Mouse (Mus musculus): ENCODE measurements around the gene Nt5c2. TPM values are rescaled to one million over a fixed set of nuclear protein-coding genes. Genes with fewer than 3 reads are reported as not detected.

Gene Nt5c2
- 65.1 and 69.6 TPM in 2 replicates for polyA plus RNA-seq (2016; fragmentation: Nextera tagmentation; extraction: Ambion mirVana)

DNA sequence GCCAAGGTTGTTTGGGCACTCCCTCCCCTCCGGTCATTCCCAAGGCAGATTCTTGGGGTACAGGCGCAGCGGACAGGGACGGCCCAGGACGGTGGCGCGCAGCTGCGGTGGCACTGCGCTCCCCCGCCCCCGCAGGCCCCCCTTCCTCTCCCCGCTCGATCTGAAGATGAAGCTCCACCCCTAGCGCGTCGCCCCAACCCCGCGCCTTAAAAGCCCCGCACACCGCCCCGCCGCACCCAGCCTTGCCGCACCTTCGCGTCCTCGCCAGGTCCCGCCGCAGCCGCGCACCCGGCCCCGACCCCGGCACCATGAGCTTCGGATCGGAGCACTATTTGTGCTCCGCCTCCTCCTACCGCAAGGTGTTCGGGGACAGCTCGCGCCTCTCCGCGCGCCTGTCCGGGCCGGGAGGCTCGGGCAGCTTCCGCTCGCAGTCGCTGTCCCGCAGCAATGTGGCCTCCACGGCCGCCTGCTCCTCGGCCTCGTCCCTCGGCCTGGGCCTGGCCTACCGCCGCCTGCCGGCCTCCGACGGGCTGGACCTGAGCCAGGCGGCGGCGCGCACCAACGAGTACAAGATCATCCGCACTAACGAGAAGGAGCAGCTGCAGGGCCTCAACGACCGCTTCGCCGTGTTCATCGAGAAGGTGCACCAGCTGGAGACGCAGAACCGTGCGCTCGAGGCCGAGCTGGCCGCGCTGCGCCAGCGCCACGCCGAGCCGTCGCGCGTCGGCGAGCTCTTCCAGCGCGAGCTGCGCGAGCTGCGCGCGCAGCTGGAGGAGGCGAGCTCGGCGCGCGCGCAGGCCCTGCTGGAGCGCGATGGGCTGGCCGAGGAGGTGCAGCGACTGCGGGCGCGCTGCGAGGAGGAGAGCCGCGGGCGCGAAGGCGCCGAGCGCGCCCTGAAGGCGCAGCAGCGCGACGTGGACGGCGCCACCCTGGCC is at the start of gene Nt5c2, which contains the start of gene Ina:
Nt5c2 (minus strand) TSS at position 707 of the 935 bp plus-strand sequence.
Ina (plus strand) TSS at position 252 of the 935 bp plus-strand sequence.
- Histone ChIP-seq H3K36me3 (no peaks in the 10 kb centered on the region), H3K4me1 (replicated peaks) (peaks cover 45% of the 10 kb centered on the region), H3K27me3 (ENCODE audit: insufficient read depth, poor library complexity, severe bottlenecking) (peaks cover 60% of the 10 kb centered on the region), H3K4me3 (peak within 1 kb of the TSS; percentile 62), H3K9me3 (no peaks in the 10 kb centered on the region), H3K27ac (peak within 1 kb of the TSS; percentile 82)
- WGBS = under 1% methylated on average over 124 of the region's 124 CpGs
- DNase-seq (ENCODE audit: low spot score) = peak; percentile 65

DNA sequence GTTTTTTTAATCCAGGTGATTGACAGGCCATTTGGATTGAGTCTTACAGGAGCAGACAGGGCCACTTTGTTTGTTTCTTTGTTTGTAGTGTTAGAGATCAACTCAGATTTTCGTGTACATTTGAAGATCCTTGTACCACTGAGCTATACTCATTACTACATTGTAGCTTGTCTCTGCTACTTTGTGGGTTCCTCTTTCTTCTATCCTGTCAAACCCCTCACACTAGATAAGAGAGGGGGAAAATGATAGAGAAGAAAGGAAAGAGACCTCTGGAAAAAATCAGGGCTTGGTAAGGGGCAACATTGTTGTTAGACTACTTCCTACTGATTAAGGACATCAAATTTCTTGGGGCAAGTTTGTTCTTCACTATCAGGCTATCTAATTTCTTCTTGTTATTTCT is 42.7 kb upstream of the Nt5c2 start:
- Histone ChIP-seq H3K27ac (no peak overlapping the region), H3K4me1 (replicated peaks) (no peaks in the 10 kb centered on the region), H3K36me3 (no peaks in the 10 kb centered on the region), H3K27me3 (ENCODE audit: insufficient read depth, poor library complexity, severe bottlenecking) (no peaks in the 10 kb centered on the region), H3K4me3 (no peak overlapping the region), H3K9me3 (no peaks in the 10 kb centered on the region)
- WGBS = 73% methylated on average over 1 of the region's 1 CpGs
- no peak for DNase-seq (ENCODE audit: low spot score)

DNA sequence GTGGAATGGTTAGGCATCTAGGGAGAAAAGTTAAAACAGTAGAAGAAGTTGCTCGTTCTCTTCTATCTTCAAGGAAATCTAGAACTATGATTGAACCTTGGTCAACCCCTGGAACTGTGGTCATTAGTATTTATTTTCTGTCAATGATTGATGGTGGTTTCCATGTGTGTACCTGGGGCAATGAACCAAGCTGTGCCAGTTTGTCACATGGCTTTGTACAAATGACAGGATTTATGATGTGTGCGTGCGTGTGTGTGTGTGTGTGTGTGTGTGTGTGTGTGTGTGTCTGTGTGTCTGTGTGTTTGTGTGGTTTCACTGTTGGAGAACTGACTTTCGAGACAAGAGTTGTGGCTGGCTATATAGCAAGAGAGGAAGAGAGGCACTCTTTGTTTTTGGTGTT is 38.5 kb upstream of the Nt5c2 start:
- Histone ChIP-seq H3K27me3 (ENCODE audit: insufficient read depth, poor library complexity, severe bottlenecking) (no peaks in the 10 kb centered on the region), H3K9me3 (no peaks in the 10 kb centered on the region), H3K36me3 (no peaks in the 10 kb centered on the region; the same call in 1 of the 2 replicates), H3K4me3 (no peak overlapping the region), H3K27ac (no peak overlapping the region), H3K4me1 (replicated peaks) (peaks cover 25% of the 10 kb centered on the region)
- WGBS = 85% methylated on average over 4 of the region's 4 CpGs
- DNase-seq (ENCODE audit: low spot score) = no peak

DNA sequence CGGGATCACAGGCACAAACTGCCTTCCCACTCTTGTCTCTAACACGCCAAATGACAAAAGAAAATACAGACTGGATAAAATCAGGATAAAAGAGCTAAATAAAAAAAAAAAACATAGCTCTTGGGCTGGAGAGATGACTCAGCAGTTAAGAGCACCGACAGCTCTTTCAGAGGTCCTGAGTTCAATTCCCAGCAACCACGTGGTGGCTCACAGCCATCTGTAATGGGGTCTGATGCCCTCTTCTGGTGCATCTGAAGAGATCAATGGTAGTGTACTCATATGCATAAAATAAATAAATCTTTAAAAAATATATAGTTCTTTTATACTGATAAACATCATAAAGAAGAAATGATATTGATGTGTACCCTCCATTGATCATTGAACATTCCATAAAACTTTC is 38.0 kb upstream of the Nt5c2 start:
- H3K27ac ChIP-seq = no peak overlapping the region
- H3K4me3 ChIP-seq = no peak overlapping the region
- H3K4me1 ChIP-seq (replicated peaks) = peaks cover 25% of the 10 kb centered on the region
- 83% methylated on average over 4 of the region's 4 CpGs for WGBS
- H3K9me3 ChIP-seq = no peaks in the 10 kb centered on the region
- DNase-seq (ENCODE audit: low spot score) = no peak
- no peaks in the 10 kb centered on the region for H3K27me3 ChIP-seq (ENCODE audit: insufficient read depth, poor library complexity, severe bottlenecking)
- peaks cover 5% of the 10 kb centered on the region for H3K36me3 ChIP-seq

DNA sequence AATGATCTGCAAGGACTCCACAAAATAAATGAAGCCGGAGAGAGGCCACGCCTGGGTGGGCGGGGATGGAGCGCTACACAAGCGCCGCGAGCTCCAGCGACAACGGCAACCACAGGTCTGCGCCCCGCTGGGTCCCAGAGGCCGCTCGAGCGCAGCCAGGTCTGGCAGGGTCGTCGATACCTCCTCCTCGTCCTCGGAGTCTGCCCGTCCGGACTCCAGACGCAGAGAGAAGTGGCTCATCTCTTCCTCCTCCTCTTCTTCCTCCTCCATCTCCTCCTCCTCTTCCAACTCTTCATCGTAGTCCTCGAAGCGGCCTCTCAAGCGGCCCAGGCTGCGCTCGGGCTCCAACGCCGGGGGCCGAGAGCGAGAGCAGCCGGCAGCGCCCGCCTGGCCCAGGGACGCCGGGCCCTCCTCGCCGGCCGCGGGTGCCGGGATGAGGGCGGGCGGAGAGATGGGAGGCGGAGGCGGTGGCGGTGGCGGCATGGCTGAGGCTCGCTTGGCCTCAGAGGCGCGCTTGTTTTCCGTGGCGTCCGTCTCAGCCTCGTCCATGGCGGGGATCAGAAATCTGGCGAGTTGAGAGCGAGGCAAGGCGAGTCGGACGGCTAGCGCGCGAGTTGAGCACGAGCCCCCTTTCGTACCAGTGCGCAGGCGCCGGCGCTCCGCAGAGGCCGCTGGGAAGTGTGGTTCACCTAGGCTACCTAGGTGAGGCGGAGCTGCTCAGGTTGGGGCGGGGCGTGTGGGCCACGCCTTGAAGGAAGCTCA is 35.5 kb upstream of the Nt5c2 start, which contains the start of gene Pcgf6:
Pcgf6 (minus strand) TSS at position 636 of the 762 bp plus-strand sequence.
- peak within 1 kb of the TSS; percentile 83 for H3K4me3 ChIP-seq
- peak; percentile 86 for DNase-seq (ENCODE audit: low spot score)
- peak within 1 kb of the TSS; percentile 96 for H3K27ac ChIP-seq
- no peaks in the 10 kb centered on the region for H3K9me3 ChIP-seq
- H3K4me1 ChIP-seq (replicated peaks) = peaks cover 28% of the 10 kb centered on the region
- WGBS = under 1% methylated on average over 75 of the region's 75 CpGs
- H3K27me3 ChIP-seq (ENCODE audit: insufficient read depth, poor library complexity, severe bottlenecking) = no peaks in the 10 kb centered on the region
- peaks cover 30% of the 10 kb centered on the region for H3K36me3 ChIP-seq

DNA sequence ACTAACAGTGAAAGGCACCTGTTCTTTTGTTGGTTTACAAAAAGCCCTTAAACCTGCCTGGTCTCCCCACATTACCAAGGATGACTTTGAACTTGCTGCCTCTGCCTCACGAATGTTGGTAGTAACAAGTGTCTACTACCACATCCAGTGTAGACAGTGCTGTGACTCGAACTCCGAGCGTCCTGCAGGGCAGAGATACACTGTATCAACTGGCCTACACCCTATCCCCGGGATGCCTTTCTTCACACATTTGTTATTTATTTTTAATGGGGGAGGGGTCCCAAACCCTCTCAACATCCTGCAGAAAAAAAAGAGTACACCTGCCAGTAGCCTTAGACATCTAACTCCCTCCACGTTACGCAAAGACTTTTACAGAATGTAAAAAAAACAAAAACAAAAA is 34.9 kb upstream of the Nt5c2 start:
- Histone ChIP-seq H3K4me3 (peak overlapping the region; percentile 83), H3K36me3 (peaks cover 34% of the 10 kb centered on the region), H3K4me1 (replicated peaks) (peaks cover 28% of the 10 kb centered on the region), H3K9me3 (no peaks in the 10 kb centered on the region), H3K27me3 (ENCODE audit: insufficient read depth, poor library complexity, severe bottlenecking) (no peaks in the 10 kb centered on the region), H3K27ac (peak overlapping the region; percentile 96)
- WGBS = 12% methylated on average over 7 of the region's 7 CpGs
- no peak for DNase-seq (ENCODE audit: low spot score)

DNA sequence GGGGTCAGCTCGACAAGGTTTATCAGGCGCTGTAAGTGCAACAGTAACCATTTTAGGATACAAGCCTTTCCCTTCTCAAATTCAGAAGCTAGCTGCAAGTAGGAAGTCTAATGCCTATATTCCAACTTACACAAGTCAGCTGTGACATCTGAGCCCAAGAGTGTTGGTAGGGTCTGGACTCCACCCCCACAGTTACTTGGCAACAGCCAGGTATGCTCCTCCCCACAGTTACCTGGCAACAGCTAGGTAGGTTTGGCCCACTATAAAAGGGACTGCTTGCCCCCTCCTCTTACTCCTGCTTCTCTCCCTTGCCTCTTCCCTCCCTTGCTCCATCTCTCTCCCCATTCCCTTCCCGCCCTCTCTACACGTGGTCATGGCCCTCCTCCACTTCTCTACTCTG is 34.1 kb upstream of the Nt5c2 start:
- Histone ChIP-seq H3K36me3 (peaks cover 42% of the 10 kb centered on the region), H3K27ac (no peak overlapping the region), H3K9me3 (no peaks in the 10 kb centered on the region), H3K4me1 (replicated peaks) (peaks cover 28% of the 10 kb centered on the region), H3K27me3 (ENCODE audit: insufficient read depth, poor library complexity, severe bottlenecking) (no peaks in the 10 kb centered on the region), H3K4me3 (peak overlapping the region; percentile 83)
- DNase-seq (ENCODE audit: low spot score) = no peak
- 68% methylated on average over 4 of the region's 4 CpGs for WGBS

DNA sequence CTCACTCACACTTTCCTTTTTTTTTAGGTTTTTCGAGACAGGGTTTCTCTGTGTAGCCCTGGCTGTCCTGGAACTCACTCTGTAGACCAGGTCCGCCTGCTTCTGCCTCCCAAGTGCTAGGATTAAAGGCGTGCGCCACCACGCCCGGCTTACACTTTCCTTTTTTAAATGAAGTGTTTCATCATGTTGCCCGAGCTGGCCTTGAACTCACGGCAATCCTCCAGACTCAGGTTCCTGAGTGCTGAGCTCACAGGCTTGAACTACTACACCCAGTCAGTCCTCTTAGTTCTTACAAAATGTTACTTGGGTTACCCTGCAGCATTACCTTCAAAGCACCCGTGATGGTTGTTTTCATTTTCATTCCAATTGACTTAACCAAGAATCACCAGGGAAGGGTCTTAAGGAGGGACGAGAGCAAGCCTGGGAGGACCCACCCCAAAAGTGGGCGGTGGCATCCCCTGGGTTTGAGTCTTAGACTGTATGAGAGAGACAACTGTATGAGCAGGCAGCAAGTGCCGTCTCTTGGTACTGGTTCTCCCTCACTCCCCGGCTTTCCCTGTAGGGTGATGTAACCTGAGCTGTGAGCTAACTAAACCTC is 32.4 kb upstream of the Nt5c2 start:
- WGBS = 87% methylated on average over 13 of the region's 13 CpGs
- peaks cover 28% of the 10 kb centered on the region for H3K4me1 ChIP-seq (replicated peaks)
- no peaks in the 10 kb centered on the region for H3K27me3 ChIP-seq (ENCODE audit: insufficient read depth, poor library complexity, severe bottlenecking)
- peaks cover 59% of the 10 kb centered on the region for H3K36me3 ChIP-seq
- no peak for DNase-seq (ENCODE audit: low spot score)
- H3K27ac ChIP-seq = no peak overlapping the region
- no peak overlapping the region for H3K4me3 ChIP-seq
- no peaks in the 10 kb centered on the region for H3K9me3 ChIP-seq

DNA sequence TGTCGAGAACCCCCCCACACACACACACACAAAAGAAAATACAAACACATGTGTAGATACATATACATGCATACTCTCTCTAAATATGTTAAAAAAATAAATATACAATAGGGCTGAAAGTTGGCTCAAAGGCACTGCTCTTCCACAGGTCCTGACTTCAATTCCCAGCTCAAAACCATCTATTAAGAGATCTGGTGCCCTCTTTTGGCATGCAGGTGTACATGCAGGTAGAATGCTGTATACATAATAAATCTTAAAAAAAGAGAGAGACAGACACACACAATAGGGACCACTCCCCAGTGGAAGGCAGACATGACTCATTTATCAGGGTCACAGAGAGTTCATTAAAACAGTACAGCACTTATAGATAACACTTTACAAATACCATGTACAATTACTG is 31.4 kb upstream of the Nt5c2 start:
- no peaks in the 10 kb centered on the region for H3K27me3 ChIP-seq (ENCODE audit: insufficient read depth, poor library complexity, severe bottlenecking)
- no peak overlapping the region for H3K4me3 ChIP-seq
- no peak for DNase-seq (ENCODE audit: low spot score)
- H3K36me3 ChIP-seq = peaks cover 67% of the 10 kb centered on the region
- no peaks in the 10 kb centered on the region for H3K9me3 ChIP-seq
- WGBS = 94% methylated on average over 1 of the region's 1 CpGs
- no peak overlapping the region for H3K27ac ChIP-seq
- H3K4me1 ChIP-seq (replicated peaks) = peaks cover 28% of the 10 kb centered on the region

DNA sequence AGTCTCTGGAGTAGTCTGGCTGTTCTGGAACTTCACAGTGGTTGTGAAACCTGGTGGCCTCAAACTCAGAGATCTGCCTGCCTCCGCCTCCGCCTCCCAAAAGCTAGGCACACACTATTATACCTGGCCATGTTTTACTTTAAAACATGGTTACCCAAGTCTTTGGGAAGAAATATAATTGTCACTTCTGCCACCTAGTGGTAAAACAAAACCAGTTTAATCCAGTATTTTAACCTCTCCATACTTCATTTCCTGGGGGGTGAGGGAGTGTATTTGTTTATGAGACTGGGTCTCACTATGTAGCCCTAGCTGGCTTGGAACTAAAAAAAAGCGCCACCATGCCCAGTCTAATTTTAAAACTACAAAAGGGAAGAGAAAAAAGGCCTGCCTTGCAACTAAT is 28.7 kb upstream of the Nt5c2 start:
- Histone ChIP-seq H3K27ac (no peak overlapping the region), H3K27me3 (ENCODE audit: insufficient read depth, poor library complexity, severe bottlenecking) (no peaks in the 10 kb centered on the region), H3K4me1 (replicated peaks) (peaks cover 3% of the 10 kb centered on the region; the same call in 1 of the 2 replicates), H3K4me3 (no peak overlapping the region), H3K36me3 (peaks cover 94% of the 10 kb centered on the region), H3K9me3 (no peaks in the 10 kb centered on the region)
- WGBS = 94% methylated on average over 3 of the region's 3 CpGs
- no peak for DNase-seq (ENCODE audit: low spot score)

DNA sequence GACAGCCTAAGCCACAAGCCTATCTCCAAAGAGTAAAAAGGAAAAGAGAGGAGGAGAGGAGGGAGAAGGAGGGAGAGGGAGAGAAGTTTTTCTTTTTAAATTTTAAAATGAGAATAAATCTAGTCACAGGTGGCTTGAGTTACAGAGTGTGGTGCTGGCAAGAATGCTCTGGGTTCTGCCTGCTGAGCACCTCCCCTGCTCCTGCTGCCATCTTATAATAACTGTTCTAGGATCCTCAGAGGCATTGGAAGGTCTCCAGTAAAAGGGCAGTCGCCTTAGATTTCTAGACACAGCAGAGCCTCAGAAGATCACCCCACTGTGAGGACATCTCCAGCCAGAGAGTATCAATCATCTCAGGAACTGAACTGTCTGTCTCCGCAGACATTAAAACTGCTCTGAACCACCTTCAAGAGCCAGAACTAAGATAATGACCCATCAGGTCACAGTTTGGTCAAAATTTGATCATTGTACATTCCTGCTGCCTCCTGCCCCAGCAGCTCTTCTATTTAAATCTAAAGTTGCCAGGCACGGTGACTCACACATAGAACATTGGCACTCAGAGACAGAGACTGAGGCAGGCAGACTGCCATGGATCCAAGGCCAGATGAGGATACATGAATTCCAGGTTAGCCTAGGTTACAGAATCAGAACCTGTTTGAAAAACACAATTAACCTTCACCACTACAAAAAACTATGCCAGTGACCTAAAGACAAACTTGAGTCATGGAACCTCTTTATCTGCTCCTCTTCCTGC is 25.9 kb upstream of the Nt5c2 start:
- Histone ChIP-seq H3K36me3 (peaks cover 96% of the 10 kb centered on the region), H3K27ac (no peak overlapping the region), H3K4me3 (no peak overlapping the region), H3K27me3 (ENCODE audit: insufficient read depth, poor library complexity, severe bottlenecking) (no peaks in the 10 kb centered on the region), H3K4me1 (replicated peaks) (no peaks in the 10 kb centered on the region), H3K9me3 (no peaks in the 10 kb centered on the region)
- no peak for DNase-seq (ENCODE audit: low spot score)
- 89% methylated on average over 3 of the region's 3 CpGs for whole genome bisulfite sequencing

DNA sequence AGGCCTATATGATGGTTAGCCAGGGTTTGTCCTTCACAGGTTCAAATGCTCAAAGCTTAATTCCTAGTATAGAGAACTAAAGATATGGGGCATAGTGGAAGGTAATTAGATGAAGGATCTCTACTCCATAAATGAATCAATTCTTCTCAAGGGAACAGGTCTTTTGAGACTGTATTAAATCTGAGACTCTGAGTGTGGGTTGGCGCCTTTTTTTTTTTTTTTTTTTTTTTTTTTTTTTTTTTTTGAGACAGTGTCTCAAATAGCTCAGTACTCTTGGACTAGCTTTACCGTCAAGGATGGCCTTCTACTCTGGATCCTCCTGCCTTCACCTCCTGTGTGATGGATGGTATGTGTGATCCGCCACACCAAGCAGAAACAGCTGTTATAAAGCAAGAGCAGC is 21.6 kb upstream of the Nt5c2 start:
- Histone ChIP-seq H3K27me3 (ENCODE audit: insufficient read depth, poor library complexity, severe bottlenecking) (no peaks in the 10 kb centered on the region), H3K27ac (no peak overlapping the region), H3K4me3 (no peak overlapping the region), H3K4me1 (replicated peaks) (no peaks in the 10 kb centered on the region), H3K9me3 (no peaks in the 10 kb centered on the region), H3K36me3 (peaks cover 90% of the 10 kb centered on the region)
- WGBS = 90% methylated on average over 3 of the region's 3 CpGs
- DNase-seq (ENCODE audit: low spot score) = no peak
